Mouse (Mus musculus) cerebellum, adult 11 months (tissue): ENCODE results near the gene Gm8300.
A peak's percentile ranks its signal among the peaks of the same experiment; 100 is the strongest.
"Not testable (repeated sequence)": the region's sequence is repeated elsewhere in the genome, so short reads cannot be mapped to it uniquely, and the experiment has no call there.

Experiments used
- DNase-seq: peaks from one replicate; pipeline ENCODE4 v3.0.0; 2022

Gm8300 gene

DNA sequence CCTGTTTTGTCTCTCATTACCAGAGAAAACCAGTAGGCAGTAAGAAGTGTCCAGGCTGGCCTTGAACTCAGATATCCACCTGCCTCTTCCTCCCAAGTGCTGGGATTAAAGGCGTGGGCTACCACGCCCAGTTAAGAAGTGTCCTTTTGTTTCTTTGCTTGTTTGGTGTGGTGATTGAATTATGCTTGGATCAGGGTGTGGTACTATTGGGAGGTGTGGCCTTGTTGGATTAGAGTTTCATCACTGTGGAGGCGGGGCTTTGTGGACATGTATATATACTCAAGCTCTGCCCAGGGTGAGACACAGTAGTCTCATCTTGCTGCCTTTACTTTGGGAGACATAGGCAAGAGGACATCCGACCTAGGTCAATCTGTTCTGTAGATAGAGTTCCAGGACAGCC, at the start of gene Gm8300:
Gene Gm8300 (plus strand): TSS at position 301 of the 400 bp plus-strand sequence.
- DNase-seq: not testable (repeated sequence)

- no peak for DNase-seq
Measured at GRCm38 (mm10) chr12:87464678-87465297, 49.3 kb upstream of the Gm8300 start.

DNA sequence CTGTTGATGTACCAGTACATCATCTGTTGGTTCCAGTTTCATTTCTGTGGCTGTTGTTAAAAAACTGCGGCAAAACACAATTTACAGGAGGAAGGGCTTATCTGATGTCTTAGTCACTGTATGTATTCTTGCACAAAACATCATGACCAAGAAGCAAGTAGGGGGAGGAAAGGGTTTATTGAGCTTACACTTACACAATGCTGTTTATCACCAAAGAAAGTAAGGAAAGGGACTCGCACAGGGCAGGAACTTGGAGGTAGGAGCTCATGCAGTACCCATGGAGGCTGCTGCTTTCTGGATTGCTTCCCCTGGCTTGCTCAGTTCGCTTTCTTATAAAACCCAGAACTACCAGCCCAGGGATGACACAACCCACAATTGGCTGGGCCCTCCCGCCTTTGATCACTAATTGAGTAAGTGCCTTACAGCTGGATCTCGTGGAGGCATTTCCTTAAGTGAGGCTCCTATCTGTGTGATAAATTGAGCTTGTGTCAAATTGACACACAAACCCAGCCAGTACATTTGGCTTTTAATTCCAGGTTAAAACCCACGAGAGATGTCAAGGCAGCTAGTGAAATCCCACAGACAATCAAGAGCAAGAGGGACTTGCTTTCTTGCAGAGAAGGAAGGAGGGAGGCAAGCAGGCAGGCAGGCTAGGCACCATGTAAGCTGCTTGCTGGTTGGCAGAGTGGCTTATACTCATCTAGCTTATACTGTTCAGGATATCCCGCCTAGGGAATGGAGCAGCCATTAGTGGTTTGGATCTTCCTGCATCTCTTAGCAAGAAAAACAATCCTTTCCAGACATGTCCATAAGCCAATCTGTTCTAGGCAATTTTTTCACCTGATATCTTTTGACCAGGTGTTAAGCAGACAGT, 43.6 kb upstream of the Gm8300 start:
- DNase-seq: no peak

DNA sequence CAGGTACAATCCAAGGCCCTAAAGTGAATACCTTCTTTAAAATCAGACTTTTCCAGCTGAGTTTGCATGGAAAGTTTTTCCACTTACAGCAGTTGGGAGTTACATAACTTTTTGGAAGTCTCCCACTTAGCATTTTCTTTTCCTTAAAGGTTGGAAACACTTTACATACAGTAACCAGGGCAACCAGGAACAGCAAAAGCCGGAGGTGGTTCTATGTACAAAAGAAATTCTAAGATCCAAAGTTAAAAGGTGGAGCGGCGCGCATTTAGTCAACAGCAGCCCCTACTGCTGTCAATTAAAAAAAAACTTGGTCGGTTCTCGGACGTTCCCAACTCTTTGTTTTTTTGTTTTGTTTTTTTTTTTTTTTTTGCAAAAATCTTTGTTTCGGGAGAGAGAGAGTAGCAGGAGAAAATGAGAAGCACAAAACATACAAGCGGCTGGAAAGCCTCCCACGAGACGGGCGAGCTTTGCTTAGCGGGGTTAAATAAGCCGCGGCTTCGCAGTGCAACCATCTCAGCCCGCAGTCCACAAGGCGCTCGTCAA, 42.6 kb upstream of the Gm8300 start:
- DNase-seq: no peak

GRCm38 (mm10) chr12:87471964-87472786, 41.9 kb upstream of the Gm8300 start, which contains the start of gene Snw1:
Gene Snw1, minus strand, starts transcription at chr12:87472274.
- DNase-seq: peak; percentile 91

DNA sequence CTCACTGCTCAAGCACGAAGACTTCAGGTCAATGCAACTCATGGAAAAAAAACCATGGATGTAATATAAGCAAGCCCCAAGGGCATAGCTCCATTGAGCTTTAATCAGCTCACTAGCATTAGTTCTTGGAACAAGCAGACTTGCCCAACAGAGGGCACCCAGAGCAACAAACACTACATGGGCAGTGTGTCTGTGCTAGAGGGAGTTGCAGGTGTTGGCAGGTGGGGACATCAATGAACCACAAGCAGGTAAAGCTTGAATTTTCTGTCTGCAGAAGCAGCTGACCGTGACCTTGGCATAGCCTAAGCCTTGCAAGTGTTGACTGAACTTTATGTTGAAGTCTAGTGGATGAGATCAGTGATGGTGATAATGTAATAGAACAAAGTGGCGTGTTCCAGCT, 39.4 kb upstream of the Gm8300 start:
- DNase-seq: no peak

DNA sequence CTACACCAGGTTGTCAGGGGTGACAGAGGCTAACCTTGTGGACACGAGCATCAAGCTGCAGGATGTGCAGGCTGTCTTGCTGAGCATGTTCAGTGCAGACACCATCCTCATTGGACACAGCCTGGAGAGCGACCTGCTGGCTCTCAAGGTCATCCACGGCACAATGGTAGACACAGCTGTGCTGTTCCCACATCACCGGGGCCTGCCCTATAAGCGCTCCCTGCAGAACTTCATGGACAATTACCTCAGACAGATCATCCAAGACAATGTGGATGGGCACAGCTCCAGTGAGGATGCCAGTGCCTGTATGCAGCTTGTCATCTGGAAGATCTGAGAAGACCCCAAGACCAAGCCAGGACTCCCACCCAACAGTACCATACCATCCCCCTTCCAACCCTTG, 31.6 kb upstream of the Gm8300 start:
- not testable (repeated sequence) for DNase-seq

DNA sequence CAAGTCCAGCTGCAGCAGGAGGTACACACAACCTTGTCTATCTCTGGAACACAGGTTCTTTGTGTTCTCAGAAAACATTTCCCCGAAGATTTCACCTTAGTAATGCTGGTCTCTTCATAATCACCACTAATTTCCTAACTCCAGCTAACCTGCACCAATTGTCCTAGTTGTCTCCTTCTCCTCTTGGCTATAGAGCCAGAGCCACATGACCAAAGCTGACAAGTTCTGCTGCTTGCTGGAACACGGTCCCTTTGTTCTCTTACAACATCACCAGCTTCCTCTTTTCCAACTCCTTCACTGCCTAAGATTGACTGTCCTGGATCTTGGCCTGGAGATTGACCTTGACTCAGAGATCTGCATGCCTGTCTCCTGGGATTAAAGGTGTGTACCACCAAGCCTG, 25.4 kb upstream of the Gm8300 start:
- DNase-seq: not testable (repeated sequence)

- DNase-seq: not testable (repeated sequence)
Measured at GRCm38 (mm10) chr12:87494421-87494820, 19.7 kb upstream of the Gm8300 start, which contains the start of gene Gm5788. Gene Gm5788, plus strand, starts transcription at chr12:87494721.

- DNase-seq: not testable (repeated sequence)
Measured at GRCm38 (mm10) chr12:87519616-87520015, 5.5 kb downstream of the Gm8300 start.

DNA sequence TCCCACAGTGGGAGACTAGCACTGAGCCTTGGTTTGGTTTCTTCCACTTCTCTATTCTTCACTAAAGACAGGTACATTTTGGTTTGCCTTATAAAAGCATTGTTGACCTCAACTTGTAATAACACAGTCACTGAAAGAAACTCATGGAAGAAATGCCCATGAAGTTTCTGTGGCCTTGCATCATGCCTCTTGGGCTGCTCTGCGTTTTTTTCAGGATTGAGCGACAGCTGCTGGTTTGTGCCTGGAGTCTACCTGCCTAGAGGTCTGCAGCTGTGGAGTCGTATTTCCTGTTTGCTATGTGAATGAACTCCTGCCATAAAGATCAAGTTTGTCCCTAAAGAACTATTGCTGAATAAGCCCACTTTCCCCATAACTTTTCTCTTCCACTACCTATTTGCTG, 29.8 kb downstream of the Gm8300 start:
- no peak for DNase-seq

DNA sequence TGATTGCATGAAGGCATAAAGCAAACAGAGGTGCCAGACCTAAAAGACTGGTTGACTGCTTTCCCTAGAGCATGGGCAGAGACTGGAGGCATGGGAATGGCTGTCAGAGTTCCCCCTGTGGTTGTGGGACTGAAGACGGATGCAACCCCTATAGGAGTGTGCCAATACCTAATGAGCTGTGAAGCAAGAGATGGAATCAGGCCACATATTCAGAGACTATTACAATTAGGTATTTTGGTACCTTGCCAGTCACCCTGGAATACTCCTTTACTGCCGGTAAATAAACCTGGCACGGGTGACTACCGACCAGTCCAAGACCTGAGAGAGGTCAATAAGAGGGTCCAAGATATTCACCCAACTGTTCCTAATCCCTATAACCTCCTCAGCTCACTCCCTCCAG, 36.5 kb downstream of the Gm8300 start:
- DNase-seq: not testable (repeated sequence)
